Mouse (Mus musculus): ENCODE measurements at regions not wholly inside any gene's neighbourhood (a gene's known extent, or its start where the extent isn't known, plus 50 kb on each side); places are given as distances from the start of the nearest gene placed in this dataset.
A peak's percentile ranks its signal among the peaks of the same experiment; 100 is the strongest.

DNA sequence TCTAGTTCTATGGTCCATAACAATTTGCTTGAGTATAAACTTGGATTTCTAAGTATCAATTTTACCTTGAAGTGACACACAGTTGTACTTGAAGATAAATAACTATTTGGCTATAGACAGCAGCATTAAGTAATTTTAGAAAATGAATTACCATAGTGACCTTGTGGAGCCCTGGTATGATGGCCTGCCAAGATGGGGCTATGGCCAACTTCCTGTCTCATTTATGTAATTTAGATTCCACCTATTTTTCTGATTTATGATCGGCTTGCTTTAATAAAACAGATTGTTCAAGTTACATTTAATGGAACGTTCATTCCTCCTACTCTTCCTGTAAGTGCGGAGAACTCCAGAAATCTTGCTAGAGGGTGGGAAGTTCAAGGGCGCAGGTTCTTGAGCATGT, 613.2 kb upstream of the Nrp1 start:
- Histone ChIP-seq H3K27ac (ENCODE audit: low read length) (no peak overlapping the region), H3K4me1 (ENCODE audit: control insufficient read depth, insufficient read depth, low read length) (no peaks in the 10 kb centered on the region), H3K4me3 (ENCODE audit: low read length) (no peak overlapping the region), H3K9me3 (ENCODE audit: control insufficient read depth, low read length) (no peaks in the 10 kb centered on the region), H3K36me3 (ENCODE audit: control insufficient read depth, insufficient read depth, low read length) (no peaks in the 10 kb centered on the region), H3K9ac (ENCODE audit: low read depth, low read length) (no peak overlapping the region), H3K4me2 (ENCODE audit: low read depth, low read length) (no peak overlapping the region), H3K27me3 (replicated peaks; ENCODE audit: control insufficient read depth, insufficient read depth, low read length) (no peaks in the 10 kb centered on the region)
- no peak for ATAC-seq
- 74% methylated on average over 4 of the region's 4 CpGs for WGBS

DNA sequence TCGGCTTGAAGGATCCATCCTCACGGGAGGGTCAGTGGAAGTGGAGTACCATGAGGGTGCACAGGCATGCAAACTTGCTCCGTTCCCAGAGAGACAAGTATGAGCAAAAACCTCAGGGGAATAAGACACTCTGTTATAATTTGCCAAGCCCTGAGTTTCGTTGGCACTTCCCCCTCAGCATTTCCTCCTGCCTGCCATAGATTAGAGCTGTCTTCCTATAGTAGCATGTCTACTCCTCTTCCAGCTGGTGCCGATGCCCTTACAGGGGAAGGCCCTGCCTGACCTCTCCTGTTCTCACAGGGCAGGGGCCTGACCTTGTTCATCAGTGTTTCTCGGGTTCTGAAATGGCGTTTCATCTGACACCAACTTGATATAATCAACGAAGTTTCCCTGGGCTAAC, 611.9 kb upstream of the Nrp1 start:
- 73% methylated on average over 8 of the region's 8 CpGs for WGBS
- Histone ChIP-seq H3K9me3 (ENCODE audit: control insufficient read depth, low read length) (no peaks in the 10 kb centered on the region), H3K4me1 (ENCODE audit: control insufficient read depth, insufficient read depth, low read length) (no peaks in the 10 kb centered on the region), H3K9ac (ENCODE audit: low read depth, low read length) (no peak overlapping the region), H3K27me3 (replicated peaks; ENCODE audit: control insufficient read depth, insufficient read depth, low read length) (no peaks in the 10 kb centered on the region), H3K4me3 (ENCODE audit: low read length) (no peak overlapping the region), H3K27ac (ENCODE audit: low read length) (no peak overlapping the region), H3K36me3 (ENCODE audit: control insufficient read depth, insufficient read depth, low read length) (no peaks in the 10 kb centered on the region), H3K4me2 (ENCODE audit: low read depth, low read length) (no peak overlapping the region)
- ATAC-seq = no peak

DNA sequence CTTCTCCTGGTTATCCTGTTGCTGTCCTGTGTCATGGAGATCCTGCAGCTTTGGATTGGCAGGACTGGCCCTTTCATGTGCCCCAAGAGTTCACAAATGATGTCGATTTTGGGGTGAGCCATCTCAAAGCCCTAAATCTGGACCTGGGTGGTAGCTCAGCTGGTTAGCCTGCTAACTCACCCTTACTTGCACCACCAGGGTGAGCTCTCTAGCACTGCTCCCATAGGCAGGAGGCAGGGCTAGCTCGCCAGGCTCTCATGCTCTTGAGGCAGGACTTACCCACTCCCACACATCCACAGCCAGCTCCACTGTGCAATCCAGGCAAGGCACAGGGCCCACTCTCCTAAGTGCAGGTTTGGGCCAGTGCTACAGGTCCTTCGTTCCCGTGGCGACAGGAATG, 605.5 kb upstream of the Nrp1 start:
- Histone ChIP-seq H3K4me3 (ENCODE audit: low read length) (no peak overlapping the region), H3K4me1 (ENCODE audit: control insufficient read depth, insufficient read depth, low read length) (no peaks in the 10 kb centered on the region), H3K9ac (ENCODE audit: low read depth, low read length) (no peak overlapping the region), H3K27me3 (replicated peaks; ENCODE audit: control insufficient read depth, insufficient read depth, low read length) (no peaks in the 10 kb centered on the region), H3K9me3 (ENCODE audit: control insufficient read depth, low read length) (no peaks in the 10 kb centered on the region), H3K27ac (ENCODE audit: low read length) (no peak overlapping the region), H3K4me2 (ENCODE audit: low read depth, low read length) (no peak overlapping the region), H3K36me3 (ENCODE audit: control insufficient read depth, insufficient read depth, low read length) (no peaks in the 10 kb centered on the region)
- ATAC-seq = no peak
- WGBS = 80% methylated on average over 5 of the region's 5 CpGs

DNA sequence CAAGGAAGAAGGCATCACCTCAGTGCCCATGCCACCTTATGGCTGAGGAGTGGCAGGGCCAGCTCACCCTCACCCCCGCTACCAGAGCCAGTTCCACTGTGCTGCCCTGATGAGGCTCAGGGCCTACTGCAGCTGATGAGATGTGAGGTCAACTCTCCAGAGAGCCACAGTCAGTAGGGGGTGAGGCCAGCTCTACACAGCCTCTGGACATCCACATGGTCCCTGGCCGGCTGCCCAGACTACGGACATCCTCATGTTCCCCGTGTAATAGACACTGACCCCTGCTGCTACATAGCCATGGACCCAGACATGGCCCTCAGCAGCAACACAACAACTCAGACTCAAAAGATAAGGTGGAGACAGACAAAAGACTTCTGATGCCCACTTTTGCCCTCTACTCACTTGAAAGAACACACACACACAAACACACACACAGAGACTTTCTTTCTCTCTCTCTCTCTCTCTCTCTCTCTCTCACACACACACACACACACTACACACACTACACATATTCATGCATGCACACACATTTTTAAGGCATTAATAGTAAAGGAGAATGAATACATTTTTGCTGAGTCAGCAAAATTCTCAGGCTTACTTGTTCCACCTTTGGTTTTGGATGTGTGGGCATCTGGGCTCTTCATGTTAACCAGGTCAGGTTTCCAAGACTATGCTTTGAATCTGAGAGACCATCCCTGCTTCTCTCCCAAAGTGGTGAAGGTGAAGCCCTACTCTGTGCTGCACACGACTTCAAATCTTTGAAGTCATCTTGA, 604.4 kb upstream of the Nrp1 start:
- no peaks in the 10 kb centered on the region for H3K36me3 ChIP-seq (ENCODE audit: control insufficient read depth, insufficient read depth, low read length)
- no peak overlapping the region for H3K4me3 ChIP-seq (ENCODE audit: low read length)
- no peak for ATAC-seq
- no peak overlapping the region for H3K4me2 ChIP-seq (ENCODE audit: low read depth, low read length)
- no peaks in the 10 kb centered on the region for H3K4me1 ChIP-seq (ENCODE audit: control insufficient read depth, insufficient read depth, low read length)
- 77% methylated on average over 5 of the region's 5 CpGs for WGBS
- no peaks in the 10 kb centered on the region for H3K27me3 ChIP-seq (replicated peaks; ENCODE audit: control insufficient read depth, insufficient read depth, low read length)
- no peak overlapping the region for H3K9ac ChIP-seq (ENCODE audit: low read depth, low read length)
- H3K9me3 ChIP-seq (ENCODE audit: control insufficient read depth, low read length) = no peaks in the 10 kb centered on the region
- H3K27ac ChIP-seq (ENCODE audit: low read length) = no peak overlapping the region

DNA sequence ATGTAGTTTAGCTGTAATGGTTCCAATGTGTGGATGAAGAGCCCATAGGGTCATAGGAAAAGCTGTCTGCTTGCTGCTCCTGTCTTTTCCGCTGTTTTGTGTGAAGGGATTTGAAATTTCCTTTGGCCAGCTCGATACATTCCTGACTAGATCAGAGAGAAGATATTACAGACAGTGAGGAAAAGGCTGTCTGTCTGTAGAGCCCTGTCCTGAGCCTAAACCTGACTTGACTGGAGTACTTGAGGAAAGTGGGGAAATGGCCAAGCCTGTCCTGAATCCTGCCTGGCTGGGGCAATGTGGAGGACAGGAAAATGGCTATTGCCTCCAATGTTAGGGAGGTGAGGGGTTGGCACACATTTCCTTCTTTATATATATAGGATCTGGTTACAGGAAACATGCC, 601.0 kb upstream of the Nrp1 start:
- H3K4me2 ChIP-seq (ENCODE audit: low read depth, low read length) = no peak overlapping the region
- ATAC-seq = no peak
- H3K27ac ChIP-seq (ENCODE audit: low read length) = 0 out of 2 replicates have a peak overlapping the region, but pooled peaks have one; percentile 2
- H3K27me3 ChIP-seq (replicated peaks; ENCODE audit: control insufficient read depth, insufficient read depth, low read length) = no peaks in the 10 kb centered on the region
- H3K9ac ChIP-seq (ENCODE audit: low read depth, low read length) = no peak overlapping the region
- H3K4me3 ChIP-seq (ENCODE audit: low read length) = no peak overlapping the region
- H3K4me1 ChIP-seq (ENCODE audit: control insufficient read depth, insufficient read depth, low read length) = no peaks in the 10 kb centered on the region
- WGBS = 64% methylated on average over 2 of the region's 2 CpGs
- no peaks in the 10 kb centered on the region for H3K36me3 ChIP-seq (ENCODE audit: control insufficient read depth, insufficient read depth, low read length)
- no peaks in the 10 kb centered on the region for H3K9me3 ChIP-seq (ENCODE audit: control insufficient read depth, low read length)

DNA sequence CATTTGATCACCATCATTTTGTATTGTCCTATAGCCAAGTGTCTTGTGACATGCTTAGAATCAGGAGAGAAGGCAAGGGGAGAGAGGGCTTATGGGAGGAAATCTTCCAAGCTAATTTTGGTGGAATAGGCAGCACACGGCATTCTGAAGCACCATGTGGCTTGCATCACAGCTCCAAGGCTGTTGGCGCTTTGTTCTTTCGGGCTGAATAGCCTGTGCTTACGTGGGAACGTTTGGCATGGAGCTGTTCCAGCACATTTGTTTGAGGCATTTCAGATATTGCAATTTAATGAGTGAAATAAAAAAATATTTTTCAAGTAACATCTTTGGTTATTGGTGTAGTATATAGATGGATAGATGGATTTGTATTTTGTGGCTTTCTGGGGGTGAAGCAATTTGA, 598.5 kb upstream of the Nrp1 start:
- Histone ChIP-seq H3K27me3 (replicated peaks; ENCODE audit: control insufficient read depth, insufficient read depth, low read length) (no peaks in the 10 kb centered on the region), H3K4me1 (ENCODE audit: control insufficient read depth, insufficient read depth, low read length) (no peaks in the 10 kb centered on the region), H3K27ac (ENCODE audit: low read length) (no peak overlapping the region), H3K9ac (ENCODE audit: low read depth, low read length) (no peak overlapping the region), H3K9me3 (ENCODE audit: control insufficient read depth, low read length) (no peaks in the 10 kb centered on the region), H3K4me3 (ENCODE audit: low read length) (no peak overlapping the region), H3K4me2 (ENCODE audit: low read depth, low read length) (no peak overlapping the region), H3K36me3 (ENCODE audit: control insufficient read depth, insufficient read depth, low read length) (no peaks in the 10 kb centered on the region)
- ATAC-seq = no peak
- WGBS = 75% methylated on average over 5 of the region's 5 CpGs

DNA sequence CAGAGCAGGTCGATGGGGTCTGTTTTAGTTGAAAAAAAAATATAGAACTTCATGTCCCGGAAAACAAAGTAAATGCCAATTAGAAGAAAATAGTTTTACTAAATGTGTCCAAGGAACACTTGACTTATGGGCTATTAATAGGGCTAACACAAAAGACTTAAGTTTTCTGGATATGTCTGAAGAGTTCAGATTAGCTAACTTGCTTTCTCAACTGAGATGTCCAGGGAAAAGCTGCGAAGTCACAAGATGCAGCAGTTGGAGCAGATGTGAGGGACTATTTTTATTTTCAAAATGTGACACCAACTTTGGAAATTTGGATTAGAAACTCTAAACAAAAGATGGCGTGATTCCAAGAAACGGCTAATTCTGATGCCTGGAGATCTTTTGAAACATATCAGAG, 593.2 kb upstream of the Nrp1 start:
- Histone ChIP-seq H3K4me2 (ENCODE audit: low read depth, low read length) (no peak overlapping the region), H3K36me3 (ENCODE audit: control insufficient read depth, insufficient read depth, low read length) (no peaks in the 10 kb centered on the region), H3K4me3 (ENCODE audit: low read length) (no peak overlapping the region), H3K9me3 (ENCODE audit: control insufficient read depth, low read length) (no peaks in the 10 kb centered on the region), H3K9ac (ENCODE audit: low read depth, low read length) (no peak overlapping the region), H3K4me1 (ENCODE audit: control insufficient read depth, insufficient read depth, low read length) (no peaks in the 10 kb centered on the region), H3K27me3 (replicated peaks; ENCODE audit: control insufficient read depth, insufficient read depth, low read length) (no peaks in the 10 kb centered on the region), H3K27ac (ENCODE audit: low read length) (no peak overlapping the region)
- WGBS = 72% methylated on average over 5 of the region's 5 CpGs
- no peak for ATAC-seq

DNA sequence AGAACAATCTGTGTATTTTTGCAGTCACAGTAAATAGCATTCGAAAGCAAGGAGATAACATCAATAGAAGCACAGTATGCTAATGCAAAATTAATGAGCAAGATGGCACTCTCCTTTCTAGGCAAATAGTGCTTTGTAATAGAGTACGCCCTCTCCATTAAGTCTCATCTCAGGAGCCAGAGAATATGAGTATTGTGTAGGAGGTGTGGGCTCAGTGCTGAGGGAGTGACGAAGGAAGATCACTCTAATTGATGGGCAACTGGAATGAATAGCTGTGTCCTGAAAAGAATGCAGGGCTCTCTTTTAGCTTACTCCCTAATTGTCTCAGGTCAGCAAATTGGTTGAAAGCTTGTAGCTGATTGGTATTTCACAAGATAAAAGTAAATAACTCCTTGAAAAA, 590.1 kb upstream of the Nrp1 start:
- H3K36me3 ChIP-seq (ENCODE audit: control insufficient read depth, insufficient read depth, low read length) = no peaks in the 10 kb centered on the region
- H3K27ac ChIP-seq (ENCODE audit: low read length) = no peak overlapping the region
- H3K4me3 ChIP-seq (ENCODE audit: low read length) = no peak overlapping the region
- no peaks in the 10 kb centered on the region for H3K27me3 ChIP-seq (replicated peaks; ENCODE audit: control insufficient read depth, insufficient read depth, low read length)
- H3K4me1 ChIP-seq (ENCODE audit: control insufficient read depth, insufficient read depth, low read length) = no peaks in the 10 kb centered on the region
- H3K9me3 ChIP-seq (ENCODE audit: control insufficient read depth, low read length) = no peaks in the 10 kb centered on the region
- 80% methylated on average over 3 of the region's 3 CpGs for WGBS
- H3K9ac ChIP-seq (ENCODE audit: low read depth, low read length) = no peak overlapping the region
- H3K4me2 ChIP-seq (ENCODE audit: low read depth, low read length) = no peak overlapping the region
- ATAC-seq = no peak

DNA sequence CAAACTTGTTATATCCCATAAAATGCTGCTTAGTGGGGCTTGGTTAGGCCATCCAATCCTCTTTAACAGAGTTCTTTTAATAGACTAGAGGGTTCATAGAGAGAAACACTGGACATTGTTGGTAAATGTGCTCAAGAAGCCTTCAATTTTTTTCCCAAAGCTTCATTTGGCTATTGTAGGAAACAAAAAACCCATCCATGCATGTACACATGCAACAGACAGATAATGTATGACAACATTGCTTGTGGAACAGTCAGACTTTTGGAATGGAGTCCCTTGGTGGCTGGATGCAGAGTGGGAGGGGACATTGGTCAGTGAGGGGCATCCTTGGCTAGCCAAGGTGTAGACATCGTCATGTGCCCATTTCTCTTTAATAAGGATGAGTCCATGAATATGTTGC, 588.8 kb upstream of the Nrp1 start:
- Histone ChIP-seq H3K9me3 (ENCODE audit: control insufficient read depth, low read length) (no peaks in the 10 kb centered on the region), H3K4me1 (ENCODE audit: control insufficient read depth, insufficient read depth, low read length) (no peaks in the 10 kb centered on the region), H3K27ac (ENCODE audit: low read length) (no peak overlapping the region), H3K9ac (ENCODE audit: low read depth, low read length) (no peak overlapping the region), H3K27me3 (replicated peaks; ENCODE audit: control insufficient read depth, insufficient read depth, low read length) (no peaks in the 10 kb centered on the region), H3K4me2 (ENCODE audit: low read depth, low read length) (no peak overlapping the region), H3K36me3 (ENCODE audit: control insufficient read depth, insufficient read depth, low read length) (no peaks in the 10 kb centered on the region), H3K4me3 (ENCODE audit: low read length) (no peak overlapping the region)
- whole genome bisulfite sequencing = 91% methylated on average over 1 of the region's 1 CpGs
- no peak for ATAC-seq

DNA sequence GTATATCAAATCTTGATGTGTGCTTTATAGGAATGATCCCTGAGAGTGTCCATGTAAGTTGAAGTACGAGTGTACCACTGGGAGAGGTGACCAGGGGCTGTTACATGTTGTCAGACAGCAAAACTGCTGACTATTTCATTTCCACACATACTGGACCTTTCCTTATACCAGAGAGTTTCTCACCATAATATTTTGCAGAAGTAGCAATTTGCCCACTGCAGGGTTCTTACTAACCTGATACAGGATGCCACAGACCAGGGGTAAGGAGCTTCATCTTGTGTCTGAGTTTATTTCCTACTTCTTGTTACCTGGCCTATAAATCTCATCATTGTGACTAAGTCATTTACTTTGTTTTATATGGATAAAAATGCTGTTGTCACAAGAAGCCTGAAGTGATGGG, 586.6 kb upstream of the Nrp1 start:
- Histone ChIP-seq H3K27me3 (replicated peaks; ENCODE audit: control insufficient read depth, insufficient read depth, low read length) (no peaks in the 10 kb centered on the region), H3K9ac (ENCODE audit: low read depth, low read length) (no peak overlapping the region), H3K27ac (ENCODE audit: low read length) (no peak overlapping the region), H3K36me3 (ENCODE audit: control insufficient read depth, insufficient read depth, low read length) (no peaks in the 10 kb centered on the region), H3K4me1 (ENCODE audit: control insufficient read depth, insufficient read depth, low read length) (peaks cover 8% of the 10 kb centered on the region; the same call in 1 of the 2 replicates), H3K4me2 (ENCODE audit: low read depth, low read length) (no peak overlapping the region), H3K9me3 (ENCODE audit: control insufficient read depth, low read length) (no peaks in the 10 kb centered on the region), H3K4me3 (ENCODE audit: low read length) (no peak overlapping the region)
- WGBS = 72% methylated on average over 1 of the region's 1 CpGs
- no peak for ATAC-seq

Measured in intestine, embryonic 16.5 days (tissue).